Mouse (Mus musculus) cerebellum, adult 2 months (tissue): ENCODE results near the gene Cnot3.

Experiments used
- CTCF ChIP-seq: fragments of 200-500 bp; IDR thresholded peaks from 2 replicates; pipeline ENCODE4 v1.5.1; 2011; ENCODE audit warnings: low read depth, mild to moderate bottlenecking, control low read depth, low read length, moderate library complexity, borderline replicate concordance; ENCODE audit not compliant: insufficient read depth
- POLR2A ChIP-seq: fragments of 200-500 bp; IDR thresholded peaks from 2 replicates; pipeline ENCODE4 v1.6.1; 2011; ENCODE audit warnings: low read length, control low read depth, borderline replicate concordance; ENCODE audit not compliant: insufficient read depth

DNA sequence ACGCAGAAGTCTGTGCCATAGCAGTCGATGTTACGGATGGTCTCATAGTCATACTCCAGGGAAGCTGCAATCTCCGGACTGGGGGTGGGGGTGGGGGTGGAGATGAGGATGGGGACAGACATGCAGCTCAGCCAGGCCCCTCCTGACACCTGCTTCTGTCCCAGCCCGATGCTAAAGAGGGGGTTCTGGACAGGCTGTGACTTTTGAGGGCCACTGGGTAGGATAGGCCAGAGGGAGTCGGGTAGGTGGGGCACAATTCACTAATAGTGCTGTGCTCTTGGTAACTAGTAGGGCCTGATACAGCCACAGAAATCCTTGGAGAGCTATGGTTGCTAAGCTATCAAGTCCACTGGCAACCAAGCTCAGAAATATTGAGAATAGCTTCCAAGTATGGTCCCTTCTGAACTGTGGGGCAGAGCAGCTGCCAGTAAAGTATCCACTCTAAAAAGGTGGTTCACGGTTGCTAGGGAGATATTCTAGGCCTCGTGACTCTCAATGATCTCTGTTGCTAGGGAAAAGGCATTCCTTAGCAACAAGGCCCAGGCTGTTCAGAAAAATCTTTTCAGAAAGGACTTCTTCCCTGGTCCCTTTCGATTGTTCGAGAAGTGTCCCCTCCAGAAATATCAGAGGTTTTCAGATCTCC is 39.0 kb downstream of the Cnot3 start:
- no peak for TF ChIP-seq POLR2A
- no peak for TF ChIP-seq CTCF
